Mouse (Mus musculus): ENCODE results near the gene Srsf10. TPM values are rescaled to one million over a fixed set of nuclear protein-coding genes. Genes with fewer than 3 reads are reported as not detected.

Gene Srsf10
- polyA plus RNA-seq, 1 experiment, result 37.2 TPM

GRCm38 (mm10) chr4:135872589-135873391 is 17.2 kb downstream of the Srsf10 start:
- Histone ChIP-seq H3ac (ENCODE audit: control insufficient read depth, insufficient read length, low read depth) (peak overlapping the region; percentile 50), H3K79me2 (ENCODE audit: control insufficient read depth, insufficient read depth) (peaks cover 55% of the 10 kb centered on the region), H3K27me3 (ENCODE audit: control insufficient read depth, insufficient read depth, insufficient read length) (no peaks in the 10 kb centered on the region), H3K79me3 (ENCODE audit: low read depth) (peaks cover 40% of the 10 kb centered on the region), H3K36me3 (ENCODE audit: control insufficient read depth, insufficient read depth) (peaks cover 47% of the 10 kb centered on the region), H3K4me3 (ENCODE audit: insufficient read depth, poor library complexity, severe bottlenecking) (peak overlapping the region; percentile 47)
- TF ChIP-seq USF1 (IDR thresholded peaks at IDR 0.05; ENCODE audit: low read depth), result no peak
- TF ChIP-seq FOSL1 (IDR thresholded peaks at IDR 0.05; ENCODE audit: insufficient read depth, low read length, poor library complexity, severe bottlenecking), result no peak
- TF ChIP-seq MYOG (IDR thresholded peaks at IDR 0.05; ENCODE audit: control insufficient read depth, extremely low read depth, insufficient read length), result no peak
- no peak for TF ChIP-seq CEBPB (IDR thresholded peaks at IDR 0.05; ENCODE audit: low read depth)
- no peak for TF ChIP-seq MYOD1 (IDR thresholded peaks at IDR 0.05; ENCODE audit: control insufficient read depth, insufficient read length, low read depth)
- TF ChIP-seq MAX (IDR thresholded peaks at IDR 0.05), result no peak
- no peak for TF ChIP-seq CTCF (IDR thresholded peaks at IDR 0.05; ENCODE audit: control insufficient read depth, insufficient read depth, insufficient read length)

GRCm38 (mm10) chr4:135873526-135874202 is 18.1 kb downstream of the Srsf10 start, which contains the start of gene Pnrc2:
Gene Pnrc2, minus strand, starts transcription at chr4:135873850.
- peaks cover 40% of the 10 kb centered on the region for H3K79me3 ChIP-seq (ENCODE audit: low read depth)
- H3K4me3 ChIP-seq (ENCODE audit: insufficient read depth, poor library complexity, severe bottlenecking), result peak within 1 kb of the TSS; percentile 47
- TF ChIP-seq MYOG (IDR thresholded peaks at IDR 0.05; ENCODE audit: control insufficient read depth, extremely low read depth, insufficient read length), result no peak
- no peaks in the 10 kb centered on the region for H3K27me3 ChIP-seq (ENCODE audit: control insufficient read depth, insufficient read depth, insufficient read length)
- peak within 1 kb of the TSS; percentile 59 for H3ac ChIP-seq (ENCODE audit: control insufficient read depth, insufficient read length, low read depth)
- peaks cover 48% of the 10 kb centered on the region for H3K79me2 ChIP-seq (ENCODE audit: control insufficient read depth, insufficient read depth)
- H3K36me3 ChIP-seq (ENCODE audit: control insufficient read depth, insufficient read depth), result peaks cover 43% of the 10 kb centered on the region

DNA sequence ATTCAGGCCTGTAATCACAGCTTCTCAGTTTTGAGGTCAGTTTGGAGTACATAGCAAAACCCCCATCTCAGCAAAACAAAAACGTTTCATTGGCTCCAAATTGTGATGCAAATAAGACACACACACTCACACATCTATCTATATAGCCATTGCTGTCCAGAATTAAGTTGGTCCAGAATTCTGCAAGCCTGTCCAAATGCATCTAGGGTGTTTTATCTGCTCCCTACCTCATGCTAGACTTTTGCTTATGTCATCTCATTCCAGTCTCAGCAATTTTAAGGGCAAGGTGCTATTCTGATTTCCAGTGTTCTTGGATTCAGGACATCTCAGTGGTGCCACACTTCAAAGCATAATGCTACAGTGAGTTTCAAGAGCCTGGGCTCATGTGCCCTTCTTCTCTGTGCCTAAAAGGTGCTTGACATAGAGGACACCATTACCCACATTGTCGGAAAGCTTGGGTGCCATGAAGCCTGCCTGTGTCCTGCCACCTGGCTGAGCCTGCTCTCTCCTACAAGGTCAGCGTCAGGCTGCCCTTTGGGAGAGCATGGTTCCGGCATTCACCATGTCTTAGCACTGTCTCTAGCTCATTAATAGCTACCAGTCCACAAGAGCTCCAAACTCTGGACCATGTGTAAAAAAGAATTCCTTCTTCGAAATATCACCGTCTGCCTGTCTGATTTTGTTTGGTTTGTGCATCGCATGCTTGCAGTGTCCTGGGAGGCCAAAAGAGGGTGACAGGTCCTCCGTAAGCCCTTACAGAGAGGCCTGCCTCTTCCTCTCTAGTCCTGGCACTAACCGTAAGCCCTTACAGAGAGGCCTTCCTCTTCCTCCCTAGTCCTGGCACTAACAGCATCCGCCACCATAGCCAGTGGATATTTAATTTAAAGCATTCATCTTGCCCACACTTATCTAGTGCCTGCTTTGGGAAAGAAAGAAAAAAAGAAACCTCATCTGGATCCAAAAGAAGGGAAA is 19.3 kb downstream of the Srsf10 start:
- peaks cover 31% of the 10 kb centered on the region for H3K36me3 ChIP-seq (ENCODE audit: control insufficient read depth, insufficient read depth)
- no peak overlapping the region for H3K4me3 ChIP-seq (ENCODE audit: insufficient read depth, poor library complexity, severe bottlenecking)
- no peaks in the 10 kb centered on the region for H3K27me3 ChIP-seq (ENCODE audit: control insufficient read depth, insufficient read depth, insufficient read length)
- TF ChIP-seq MAX (IDR thresholded peaks at IDR 0.05) (no peak), MYOD1 (IDR thresholded peaks at IDR 0.05; ENCODE audit: control insufficient read depth, insufficient read length, low read depth) (no peak), FOSL1 (IDR thresholded peaks at IDR 0.05; ENCODE audit: insufficient read depth, low read length, poor library complexity, severe bottlenecking) (no peak), CEBPB (IDR thresholded peaks at IDR 0.05; ENCODE audit: low read depth) (no peak), MYOG (IDR thresholded peaks at IDR 0.05; ENCODE audit: control insufficient read depth, extremely low read depth, insufficient read length) (no peak), USF1 (IDR thresholded peaks at IDR 0.05; ENCODE audit: low read depth) (no peak), CTCF (IDR thresholded peaks at IDR 0.05; ENCODE audit: control insufficient read depth, insufficient read depth, insufficient read length) (no peak)
- no peak overlapping the region for H3ac ChIP-seq (ENCODE audit: control insufficient read depth, insufficient read length, low read depth)
- H3K79me2 ChIP-seq (ENCODE audit: control insufficient read depth, insufficient read depth), result peaks cover 36% of the 10 kb centered on the region
- peaks cover 29% of the 10 kb centered on the region for H3K79me3 ChIP-seq (ENCODE audit: low read depth)

DNA sequence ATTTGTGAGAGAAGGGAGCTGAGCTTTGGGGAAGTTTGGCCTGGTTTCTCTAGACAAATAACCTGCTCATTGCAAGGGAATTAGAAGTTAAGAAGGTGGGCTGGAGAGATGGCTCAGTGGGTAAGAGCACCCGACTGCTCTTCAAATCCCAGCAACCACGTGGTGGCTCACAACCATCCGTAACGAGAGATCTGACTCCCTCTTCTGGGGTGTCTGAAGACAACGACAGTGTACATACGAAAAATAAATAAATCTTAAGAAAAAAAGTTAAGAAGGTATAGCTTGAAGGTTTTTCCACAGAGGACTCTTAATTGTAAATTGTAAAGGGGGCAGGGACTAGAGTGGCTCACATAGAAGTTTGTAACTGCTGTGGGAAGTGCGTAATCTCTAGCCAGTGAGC is 20.0 kb downstream of the Srsf10 start:
- H3K27me3 ChIP-seq (ENCODE audit: control insufficient read depth, insufficient read depth, insufficient read length), result no peaks in the 10 kb centered on the region
- peaks cover 29% of the 10 kb centered on the region for H3K79me2 ChIP-seq (ENCODE audit: control insufficient read depth, insufficient read depth)
- no peak overlapping the region for H3K4me3 ChIP-seq (ENCODE audit: insufficient read depth, poor library complexity, severe bottlenecking)
- H3ac ChIP-seq (ENCODE audit: control insufficient read depth, insufficient read length, low read depth), result no peak overlapping the region
- peaks cover 26% of the 10 kb centered on the region for H3K36me3 ChIP-seq (ENCODE audit: control insufficient read depth, insufficient read depth)
- H3K79me3 ChIP-seq (ENCODE audit: low read depth), result peaks cover 26% of the 10 kb centered on the region
- TF ChIP-seq MYOG (IDR thresholded peaks at IDR 0.05; ENCODE audit: control insufficient read depth, extremely low read depth, insufficient read length) (no peak), CTCF (IDR thresholded peaks at IDR 0.05; ENCODE audit: control insufficient read depth, insufficient read depth, insufficient read length) (no peak), FOSL1 (IDR thresholded peaks at IDR 0.05; ENCODE audit: insufficient read depth, low read length, poor library complexity, severe bottlenecking) (no peak), MYOD1 (IDR thresholded peaks at IDR 0.05; ENCODE audit: control insufficient read depth, insufficient read length, low read depth) (no peak), USF1 (IDR thresholded peaks at IDR 0.05; ENCODE audit: low read depth) (no peak), MAX (IDR thresholded peaks at IDR 0.05) (no peak), CEBPB (IDR thresholded peaks at IDR 0.05; ENCODE audit: low read depth) (no peak)

DNA sequence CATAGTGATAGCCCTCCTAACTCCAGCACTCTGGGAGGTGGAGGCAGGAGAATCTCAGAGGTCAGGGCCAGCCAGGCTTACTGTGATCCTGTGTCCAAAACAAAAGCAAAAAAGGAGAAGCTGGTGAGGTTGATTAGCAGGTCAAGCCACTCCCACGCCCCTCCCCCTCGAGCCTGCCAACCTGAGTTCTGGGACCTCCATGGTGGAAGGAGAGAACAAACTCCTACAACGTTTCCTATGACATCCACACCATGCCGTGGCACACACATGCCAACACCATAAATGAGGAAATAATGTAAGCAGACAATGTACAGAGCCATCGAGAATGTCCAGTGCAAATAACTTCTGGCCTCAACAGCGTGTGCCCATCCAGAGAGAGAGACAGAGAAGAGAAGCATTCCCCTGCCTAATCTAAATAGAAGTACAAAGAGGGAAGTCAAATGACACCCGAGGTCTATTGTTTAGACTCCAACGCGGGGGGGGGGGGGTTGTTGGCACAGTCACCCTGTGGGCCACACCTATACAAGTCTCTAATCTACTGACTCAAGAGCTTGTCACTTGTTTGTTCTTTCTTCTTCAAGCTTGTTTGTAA is 20.5 kb downstream of the Srsf10 start:
- peaks cover 21% of the 10 kb centered on the region for H3K36me3 ChIP-seq (ENCODE audit: control insufficient read depth, insufficient read depth)
- H3K4me3 ChIP-seq (ENCODE audit: insufficient read depth, poor library complexity, severe bottlenecking), result no peak overlapping the region
- H3K79me3 ChIP-seq (ENCODE audit: low read depth), result peaks cover 22% of the 10 kb centered on the region
- peak overlapping the region; percentile 27 for H3ac ChIP-seq (ENCODE audit: control insufficient read depth, insufficient read length, low read depth)
- H3K79me2 ChIP-seq (ENCODE audit: control insufficient read depth, insufficient read depth), result peaks cover 24% of the 10 kb centered on the region
- TF ChIP-seq MYOG (IDR thresholded peaks at IDR 0.05; ENCODE audit: control insufficient read depth, extremely low read depth, insufficient read length) (no peak), USF1 (IDR thresholded peaks at IDR 0.05; ENCODE audit: low read depth) (no peak), FOSL1 (IDR thresholded peaks at IDR 0.05; ENCODE audit: insufficient read depth, low read length, poor library complexity, severe bottlenecking) (no peak), CEBPB (IDR thresholded peaks at IDR 0.05; ENCODE audit: low read depth) (no peak), MAX (IDR thresholded peaks at IDR 0.05) (no peak), MYOD1 (IDR thresholded peaks at IDR 0.05; ENCODE audit: control insufficient read depth, insufficient read length, low read depth) (no peak), CTCF (IDR thresholded peaks at IDR 0.05; ENCODE audit: control insufficient read depth, insufficient read depth, insufficient read length) (no peak)
- H3K27me3 ChIP-seq (ENCODE audit: control insufficient read depth, insufficient read depth, insufficient read length), result no peaks in the 10 kb centered on the region

Data from C2C12 (cell line).